Mouse (Mus musculus) midbrain, embryonic 11.5 days (tissue): ENCODE results near the gene Olfr354. TPM values are rescaled to one million over a fixed set of nuclear protein-coding genes. Genes with fewer than 3 reads are reported as not detected.

ENCODE experiments used
- ATAC-seq: fragments of 200-750 bp; cut with Nextera tagmentation; 2 replicates; pipeline ENCODE4 v1.8.0; 2017; ENCODE audit warnings: moderate TSS enrichment, moderate library complexity; ENCODE audit not compliant: low FRiP score
- DNase-seq: peaks from one replicate; pipeline ENCODE4 v3.0.0; 2015; ENCODE audit warnings: low spot score; ENCODE audit errors: missing footprints
- H3K27ac ChIP-seq: fragments of 300-500 bp; sonication (generic); 2 replicates; pipeline ENCODE4 v1.5.1; 2014; ENCODE audit warnings: low read depth, low read length
- H3K27me3 ChIP-seq: fragments of 300-500 bp; sonication (generic); 2 replicates; pipeline ENCODE4 v1.6.1; 2014; ENCODE audit warnings: mild to moderate bottlenecking, low read length, moderate library complexity, mixed read lengths; ENCODE audit not compliant: control insufficient read depth, insufficient read depth
- H3K36me3 ChIP-seq: fragments of 300-500 bp; sonication (generic); 2 replicates; pipeline ENCODE4 v1.6.1; 2014; ENCODE audit warnings: mild to moderate bottlenecking, low read length, moderate library complexity, mixed read lengths; ENCODE audit not compliant: control insufficient read depth, insufficient read depth
- H3K4me1 ChIP-seq: fragments of 300-500 bp; sonication (generic); 2 replicates; pipeline ENCODE4 v1.6.1; 2014; ENCODE audit warnings: low read length; ENCODE audit not compliant: control insufficient read depth, insufficient read depth
- H3K4me2 ChIP-seq: fragments of 300-500 bp; sonication (generic); 2 replicates; pipeline ENCODE4 v1.6.1; 2014; ENCODE audit warnings: mild to moderate bottlenecking, moderate library complexity
- H3K4me3 ChIP-seq: fragments of 300-500 bp; sonication (generic); 2 replicates; pipeline ENCODE4 v1.5.1; 2014; ENCODE audit warnings: low read depth, low read length
- H3K9ac ChIP-seq: fragments of 300-500 bp; sonication (generic); 2 replicates; pipeline ENCODE4 v1.6.1; 2014; ENCODE audit warnings: low read length
- H3K9me3 ChIP-seq: fragments of 300-500 bp; sonication (generic); 2 replicates; pipeline ENCODE4 v1.6.1; 2016; ENCODE audit warnings: low read length; ENCODE audit not compliant: control insufficient read depth
- WGBS: fragments of 180-500 bp; shearing (Covaris S2); extraction: QIAGEN DNeasy Blood & Tissue Kit; methylation state at CpG from one replicate; pipeline ENCODE4 v1.1.7; 2014; 5-methylcytosine and 5-hydroxymethylcytosine counted together
- polyA plus RNA-seq: library from polyadenylated mRNA; unstranded; fragments of >200 nt; fragmentation: Nextera tagmentation; extraction: Ambion mirVana; gene quantifications from 2 replicates; pipeline ENCODE4 v1.2.1, GENCODE M21; 2014

Gene Olfr354
- polyA plus RNA-seq = not detected in 2 replicates

DNA sequence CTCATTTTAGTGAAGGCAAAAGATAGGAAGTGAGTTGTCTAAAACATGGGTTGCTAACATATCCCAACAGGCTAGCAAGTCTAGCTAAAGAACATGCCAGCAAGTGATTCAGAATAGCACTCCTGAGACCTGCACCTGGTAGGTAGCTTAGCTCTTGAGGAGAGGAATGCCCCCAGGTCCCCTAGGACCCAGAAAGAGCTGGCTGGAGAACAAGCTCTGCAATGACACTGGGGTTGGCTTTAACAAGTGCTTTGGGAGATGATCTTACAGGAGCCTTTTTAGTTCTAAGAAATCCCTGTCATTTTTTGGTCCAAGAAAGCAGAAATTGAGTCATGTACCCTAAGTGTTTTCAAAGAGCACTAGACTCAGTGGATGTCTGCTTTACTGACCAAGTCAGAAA, at the start of gene Olfr354:
TSS of gene Olfr354 (plus strand) at position 301 of the 400 bp plus-strand sequence.
- H3K4me3 ChIP-seq = no peak within 1 kb of the TSS
- H3K27ac ChIP-seq = no peak within 1 kb of the TSS
- H3K4me1 ChIP-seq = no peaks in the 10 kb centered on the region
- H3K4me2 ChIP-seq = no peak within 1 kb of the TSS
- DNase-seq (no peak), ATAC-seq (no peak)
- no peak within 1 kb of the TSS for H3K9ac ChIP-seq
- H3K27me3 ChIP-seq = no peaks in the 10 kb centered on the region
- H3K36me3 ChIP-seq = no peaks in the 10 kb centered on the region
- H3K9me3 ChIP-seq = peaks cover 4% of the 10 kb centered on the region; the same call in 1 of the 2 replicates

DNA sequence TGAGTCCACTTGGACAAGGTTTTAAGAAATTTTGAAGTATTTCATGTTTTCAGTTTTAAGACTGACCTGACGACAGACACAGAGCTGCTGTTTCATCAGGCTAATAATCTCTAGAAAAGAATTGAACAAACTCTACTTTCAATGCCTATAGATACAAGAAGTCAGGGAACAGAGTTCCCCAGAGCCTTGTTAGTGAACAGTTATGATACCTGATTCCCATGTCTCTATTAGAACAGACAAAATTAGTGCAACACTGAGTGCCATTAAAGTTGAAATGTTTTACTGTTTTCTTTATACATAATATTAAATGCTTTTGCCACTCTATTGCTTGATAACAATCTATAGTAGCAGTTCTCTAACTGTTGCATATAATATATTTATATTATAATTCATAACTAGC, 42.9 kb upstream of the Olfr354 start, which contains the start of gene Olfr351:
TSS of gene Olfr351 (minus strand) at position 101 of the 400 bp plus-strand sequence.
- Histone ChIP-seq H3K4me1 (no peaks in the 10 kb centered on the region), H3K4me3 (no peak within 1 kb of the TSS), H3K27me3 (no peaks in the 10 kb centered on the region), H3K9ac (no peak within 1 kb of the TSS), H3K27ac (no peak within 1 kb of the TSS), H3K4me2 (no peak within 1 kb of the TSS), H3K36me3 (no peaks in the 10 kb centered on the region), H3K9me3 (peaks cover 4% of the 10 kb centered on the region; the same call in 1 of the 2 replicates)
- DNase-seq (no peak), ATAC-seq (no peak)
- WGBS = 69% methylated on average over 1 of the region's 1 CpGs

DNA sequence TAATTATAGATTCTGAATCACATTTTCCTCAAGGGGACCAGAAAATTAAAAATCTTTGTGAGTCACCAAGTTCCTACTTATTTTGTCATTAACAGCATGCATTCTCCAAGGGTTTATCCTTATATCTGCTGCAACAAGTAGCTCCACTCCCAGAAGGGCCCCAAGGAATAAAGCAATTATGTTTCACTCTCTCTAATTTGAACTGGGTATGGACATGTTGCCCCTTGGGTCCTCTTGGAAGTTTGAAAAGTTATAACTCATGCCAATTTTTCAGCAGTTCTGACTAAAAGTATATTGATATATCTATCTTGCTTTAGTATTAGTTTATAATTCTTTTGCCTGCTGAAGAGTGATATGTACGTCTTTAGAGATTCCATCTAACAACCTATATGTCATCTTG, 37.3 kb upstream of the Olfr354 start, which contains the start of gene Olfr352:
TSS of gene Olfr352 (plus strand) at position 301 of the 400 bp plus-strand sequence.
- Histone ChIP-seq H3K4me1 (no peaks in the 10 kb centered on the region), H3K4me3 (no peak within 1 kb of the TSS), H3K9me3 (peaks cover 7% of the 10 kb centered on the region; the same call in 1 of the 2 replicates), H3K9ac (no peak within 1 kb of the TSS), H3K27me3 (no peaks in the 10 kb centered on the region), H3K36me3 (no peaks in the 10 kb centered on the region), H3K27ac (no peak within 1 kb of the TSS), H3K4me2 (no peak within 1 kb of the TSS)
- ATAC-seq = no peak
- WGBS = 78% methylated on average over 1 of the region's 1 CpGs
- no peak for DNase-seq

DNA sequence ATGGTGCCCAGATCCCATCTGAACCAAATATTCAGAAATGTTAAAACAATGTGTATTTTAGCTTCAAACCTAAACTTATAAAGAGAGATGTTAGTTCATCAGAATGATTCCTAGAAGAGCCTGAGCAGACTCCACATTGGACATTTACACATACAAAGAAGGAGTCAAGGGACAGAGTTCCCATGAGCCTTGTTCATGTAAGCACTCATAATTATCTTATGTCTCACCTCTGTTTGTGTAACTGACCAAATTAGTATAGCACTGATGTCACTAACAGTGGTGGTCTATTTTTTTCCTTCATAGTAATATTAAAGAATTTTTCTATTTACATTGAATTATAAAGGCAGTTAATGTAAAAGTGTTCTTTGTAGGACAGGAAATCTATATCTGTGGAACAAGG, 12.6 kb upstream of the Olfr354 start, which contains the start of gene Olfr353:
TSS of gene Olfr353 (minus strand) at position 101 of the 400 bp plus-strand sequence.
- no peaks in the 10 kb centered on the region for H3K4me1 ChIP-seq
- no peaks in the 10 kb centered on the region; the same call in 1 of the 2 replicates for H3K9me3 ChIP-seq
- no peaks in the 10 kb centered on the region for H3K27me3 ChIP-seq
- DNase-seq = no peak
- no peaks in the 10 kb centered on the region for H3K36me3 ChIP-seq
- H3K4me2 ChIP-seq = no peak within 1 kb of the TSS
- ATAC-seq = no peak
- no peak within 1 kb of the TSS for H3K9ac ChIP-seq
- no peak within 1 kb of the TSS for H3K27ac ChIP-seq
- H3K4me3 ChIP-seq = no peak within 1 kb of the TSS

DNA sequence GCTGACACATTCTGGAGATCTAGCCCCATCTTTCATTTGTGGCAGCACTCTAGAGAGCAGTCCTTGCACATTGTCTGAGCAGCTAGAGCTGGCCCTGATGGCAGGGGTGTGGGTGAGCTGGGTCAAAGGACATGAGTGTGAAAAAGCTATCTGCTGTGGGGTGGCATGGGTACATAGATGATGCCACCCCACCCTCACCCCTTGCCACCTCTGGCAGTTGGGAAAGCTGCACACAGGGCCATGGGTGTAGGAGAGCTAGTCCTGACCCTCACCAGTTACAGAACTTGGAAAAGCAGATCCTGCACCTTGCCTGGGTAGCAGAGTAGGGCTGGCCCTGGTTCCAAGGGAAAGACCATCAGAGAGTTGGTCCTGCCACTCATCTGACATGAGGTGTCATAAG, 8.4 kb upstream of the Olfr354 start:
- H3K27me3 ChIP-seq = no peaks in the 10 kb centered on the region
- H3K27ac ChIP-seq = no peak overlapping the region
- ATAC-seq (no peak), DNase-seq (no peak)
- H3K9ac ChIP-seq = no peak overlapping the region
- H3K4me1 ChIP-seq = no peaks in the 10 kb centered on the region
- H3K9me3 ChIP-seq = no peaks in the 10 kb centered on the region; the same call in 1 of the 2 replicates
- no peaks in the 10 kb centered on the region for H3K36me3 ChIP-seq
- no peak overlapping the region for H3K4me2 ChIP-seq
- H3K4me3 ChIP-seq = no peak overlapping the region

DNA sequence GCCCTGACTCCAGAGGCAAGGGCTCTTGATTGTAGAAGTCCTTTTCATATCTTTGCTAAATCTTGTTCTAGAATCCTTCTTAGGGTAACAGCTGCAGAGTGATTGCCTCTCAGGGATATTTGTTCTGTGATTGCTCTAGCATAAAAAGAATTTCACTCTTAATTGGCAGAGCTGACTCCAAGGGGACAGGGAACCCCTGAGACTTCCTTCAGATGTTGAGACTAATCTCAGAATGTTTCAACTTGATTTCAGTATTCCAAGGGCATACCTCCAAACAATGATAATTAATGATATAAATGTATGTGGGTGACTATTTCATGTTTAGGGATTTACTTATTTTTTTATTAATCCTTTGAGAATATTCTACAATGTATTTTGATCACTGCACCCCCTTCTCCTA, 23.3 kb downstream of the Olfr354 start, which contains the start of gene Olfr355:
TSS of gene Olfr355 (minus strand) at position 101 of the 400 bp plus-strand sequence.
- H3K36me3 ChIP-seq = no peaks in the 10 kb centered on the region
- H3K9ac ChIP-seq = no peak within 1 kb of the TSS
- peaks cover 6% of the 10 kb centered on the region; the same call in 1 of the 2 replicates for H3K9me3 ChIP-seq
- H3K4me3 ChIP-seq = no peak within 1 kb of the TSS
- ATAC-seq = no peak
- H3K27ac ChIP-seq = no peak within 1 kb of the TSS
- H3K4me2 ChIP-seq = no peak within 1 kb of the TSS
- H3K27me3 ChIP-seq = no peaks in the 10 kb centered on the region
- no peak for DNase-seq
- H3K4me1 ChIP-seq = no peaks in the 10 kb centered on the region

DNA sequence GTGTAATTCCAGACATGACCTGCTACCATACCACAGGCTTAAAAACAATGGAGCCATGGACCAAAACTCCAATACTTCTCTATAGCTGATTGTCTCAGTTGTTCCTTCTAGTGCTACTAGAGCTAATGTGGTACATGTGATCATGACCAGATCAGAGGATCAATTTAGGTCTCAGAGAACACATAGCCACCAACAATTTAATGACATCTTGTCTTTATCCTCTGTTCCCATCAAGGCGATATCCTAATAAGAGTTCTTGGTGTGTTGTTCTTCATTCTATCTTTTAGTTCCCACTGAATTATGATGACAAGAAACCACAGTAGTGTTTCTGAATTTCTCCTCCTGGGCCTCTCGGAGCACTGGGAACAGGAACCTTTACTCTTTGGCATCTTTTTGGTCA, 31.3 kb downstream of the Olfr354 start, which contains the start of gene Olfr356:
TSS of gene Olfr356 (plus strand) at position 301 of the 400 bp plus-strand sequence.
- Histone ChIP-seq H3K4me3 (no peak within 1 kb of the TSS), H3K36me3 (no peaks in the 10 kb centered on the region), H3K4me1 (no peaks in the 10 kb centered on the region), H3K4me2 (no peak within 1 kb of the TSS), H3K27me3 (no peaks in the 10 kb centered on the region), H3K9me3 (peaks cover 5% of the 10 kb centered on the region; the same call in 1 of the 2 replicates), H3K27ac (no peak within 1 kb of the TSS), H3K9ac (no peak within 1 kb of the TSS)
- 82% methylated on average over 2 of the region's 2 CpGs for WGBS
- no peak for ATAC-seq
- no peak for DNase-seq

Other genes starting within 250 kb of the Olfr354 start
- gene Olfr346, start 219.9 kb upstream of the Olfr354 start, polyA plus RNA-seq = not detected in 2 replicates
- not detected in 2 replicates for gene Olfr347, start 173.8 kb upstream of the Olfr354 start, polyA plus RNA-seq
- not detected in 2 replicates for gene Olfr348, start 121.4 kb upstream of the Olfr354 start, polyA plus RNA-seq
- gene Olfr50, start 115.1 kb upstream of the Olfr354 start, polyA plus RNA-seq = not detected in 2 replicates
- not detected in 2 replicates for gene Olfr3, start 88.6 kb upstream of the Olfr354 start, polyA plus RNA-seq
- gene Olfr350, start 59.4 kb upstream of the Olfr354 start, polyA plus RNA-seq = not detected in 2 replicates
- gene Olfr351, start 43.0 kb upstream of the Olfr354 start, polyA plus RNA-seq = not detected in 2 replicates
- not detected in 2 replicates for gene Olfr352, start 37.2 kb upstream of the Olfr354 start, polyA plus RNA-seq
- not detected in 2 replicates for gene Olfr353, start 12.7 kb upstream of the Olfr354 start, polyA plus RNA-seq
- gene Olfr355, start 23.2 kb downstream of the Olfr354 start, polyA plus RNA-seq = not detected in 2 replicates
- gene Olfr356, start 31.4 kb downstream of the Olfr354 start, polyA plus RNA-seq = not detected in 2 replicates
- not detected in 2 replicates for gene Olfr357, start 88.1 kb downstream of the Olfr354 start, polyA plus RNA-seq
- gene Olfr358, start 103.7 kb downstream of the Olfr354 start, polyA plus RNA-seq = not detected in 2 replicates
- gene Olfr360, start 160.1 kb downstream of the Olfr354 start, polyA plus RNA-seq = not detected in 2 replicates
- gene Olfr361, start 183.6 kb downstream of the Olfr354 start, polyA plus RNA-seq = not detected in 2 replicates
- gene Olfr362, start 212.2 kb downstream of the Olfr354 start, polyA plus RNA-seq = not detected in 2 replicates
- not detected in 2 replicates for gene Olfr364-ps1, start 233.6 kb downstream of the Olfr354 start, polyA plus RNA-seq